Mouse (Mus musculus) liver, adult (tissue): ENCODE data around the gene Kctd7.
A peak's percentile ranks its signal among the peaks of the same experiment; 100 is the strongest.

Experiments
- GATA4 ChIP-seq: IDR thresholded peaks from 2 replicates; pipeline ENCODE4 v1.6.1; 2014; ENCODE audit warnings: mild to moderate bottlenecking, low read length; ENCODE audit not compliant: insufficient replicate concordance

Kctd7 gene

DNA sequence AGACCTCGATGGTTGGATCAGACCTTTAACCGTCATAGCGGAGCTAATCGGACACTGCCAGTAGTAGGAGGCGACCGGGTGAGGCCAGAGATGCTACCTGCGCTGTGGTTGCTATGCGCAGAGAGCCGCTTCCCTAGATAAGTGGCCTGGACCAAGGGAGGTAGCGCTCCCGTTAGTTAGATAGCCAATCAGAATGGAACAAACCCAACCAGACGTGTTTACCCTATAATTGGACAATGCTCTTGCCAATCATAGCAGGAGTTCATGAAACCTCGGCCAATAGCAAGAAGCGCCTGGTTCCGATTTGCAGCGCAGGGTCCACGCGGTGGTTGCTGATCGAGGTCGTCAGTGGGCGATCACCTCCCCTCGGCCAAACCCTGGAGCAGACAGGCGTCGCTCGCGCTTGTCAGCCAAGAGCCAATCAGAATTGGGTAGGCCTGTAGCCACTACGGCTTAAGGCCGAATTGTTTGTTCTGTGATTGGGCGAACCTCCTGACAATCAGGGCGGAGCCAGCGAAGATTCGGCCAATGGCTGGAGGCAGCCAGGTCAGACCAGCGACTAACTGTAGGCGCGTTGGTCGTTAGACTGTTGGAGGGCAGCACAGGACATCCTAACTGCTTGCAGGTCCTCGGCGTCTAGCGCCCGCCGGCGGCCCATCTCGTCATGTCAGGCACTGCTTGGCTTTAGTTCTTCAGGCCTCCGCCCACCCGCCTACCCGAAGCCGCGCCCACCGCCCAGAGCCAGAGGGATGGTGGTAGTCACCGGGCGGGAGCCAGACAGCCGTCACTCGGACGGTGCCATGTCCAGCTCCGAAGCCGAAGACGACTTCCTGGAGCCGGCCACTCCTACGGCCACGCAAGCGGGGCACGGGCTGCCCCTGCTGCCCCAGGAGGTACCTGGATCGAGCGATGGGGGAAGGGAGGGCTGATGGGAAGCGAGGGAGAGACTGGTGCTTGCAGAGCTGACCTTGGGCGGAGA is at the start of gene Kctd7:
Kctd7 (plus strand) TSS at position 528 of the 979 bp plus-strand sequence.
- peak; percentile 45; the same call in 1 of the 2 replicates for TF ChIP-seq GATA4

DNA sequence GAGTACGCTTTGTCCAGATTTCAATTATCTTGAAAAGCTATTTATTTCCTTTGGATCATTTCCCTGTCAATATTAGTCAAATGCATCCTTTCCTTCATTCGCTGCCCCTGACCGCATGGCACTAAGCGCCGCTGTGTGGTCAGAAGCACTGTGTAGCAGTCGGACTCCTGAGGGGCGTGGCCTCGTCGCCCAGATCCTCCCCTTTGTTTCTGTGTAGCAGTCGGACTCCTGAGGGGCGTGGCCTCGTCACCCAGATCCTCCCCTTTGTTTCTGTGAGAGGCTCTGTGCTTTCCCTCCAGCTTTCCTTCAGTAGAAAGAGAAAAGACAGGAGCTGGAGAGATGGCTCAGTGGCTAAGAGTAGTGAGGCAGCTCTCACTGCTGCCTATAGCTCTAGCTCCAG is 47.9 kb upstream of the Kctd7 start:
- TF ChIP-seq GATA4 = no peak

DNA sequence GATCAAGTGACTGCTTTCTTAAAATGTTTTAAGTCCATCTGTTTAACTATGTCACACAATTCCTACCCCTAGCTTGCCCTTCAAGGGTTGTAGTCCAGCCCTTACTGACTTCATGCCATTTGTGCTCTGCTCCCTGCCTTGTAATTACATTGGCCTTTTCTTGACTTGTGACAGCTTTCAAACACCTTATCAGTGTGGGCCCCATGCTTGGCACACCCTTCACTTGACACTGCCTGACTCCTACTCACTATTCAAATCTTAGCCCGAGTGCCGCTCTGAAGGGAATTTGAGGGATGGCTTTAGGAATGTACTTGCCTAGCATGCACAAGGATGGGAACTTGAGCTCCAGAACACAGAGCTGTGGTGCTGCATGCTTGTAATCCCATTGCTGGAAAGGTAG is 46.8 kb upstream of the Kctd7 start:
- TF ChIP-seq GATA4 = no peak

DNA sequence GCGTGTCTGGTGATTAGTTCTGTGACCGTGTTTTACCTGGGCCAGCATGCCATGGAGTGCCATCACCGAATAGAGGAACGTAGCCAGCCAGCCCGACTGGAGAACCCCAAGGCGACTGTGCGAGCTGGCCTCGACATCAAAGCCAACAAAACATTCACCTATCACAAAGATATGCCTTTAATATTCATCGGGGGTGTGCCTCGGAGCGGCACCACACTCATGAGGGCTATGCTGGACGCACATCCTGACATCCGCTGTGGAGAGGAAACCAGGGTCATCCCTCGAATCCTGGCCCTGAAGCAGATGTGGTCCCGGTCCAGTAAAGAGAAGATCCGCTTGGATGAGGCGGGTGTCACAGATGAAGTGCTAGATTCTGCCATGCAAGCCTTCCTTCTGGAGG is 42.9 kb upstream of the Kctd7 start:
- no peak for TF ChIP-seq GATA4

DNA sequence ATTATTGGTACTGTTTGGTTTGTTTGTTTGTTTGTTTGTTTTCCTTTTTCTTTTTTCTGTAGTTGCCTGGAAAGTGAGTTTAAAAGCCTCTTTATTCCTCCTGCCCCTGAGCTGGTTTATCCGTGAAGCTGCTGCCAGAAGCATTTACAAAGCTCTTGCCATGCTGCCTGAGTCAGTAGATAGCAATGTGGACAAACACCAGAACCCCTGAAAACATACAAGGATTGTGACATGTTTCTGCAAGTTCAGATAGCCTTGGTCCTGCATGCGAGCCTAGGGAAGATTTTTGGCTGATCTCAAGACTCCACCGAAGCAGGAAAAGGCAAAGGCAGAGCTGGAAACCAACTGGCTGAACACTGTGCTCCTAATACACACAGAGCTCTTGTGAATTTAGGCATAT is 35.3 kb upstream of the Kctd7 start:
- TF ChIP-seq GATA4 = no peak

DNA sequence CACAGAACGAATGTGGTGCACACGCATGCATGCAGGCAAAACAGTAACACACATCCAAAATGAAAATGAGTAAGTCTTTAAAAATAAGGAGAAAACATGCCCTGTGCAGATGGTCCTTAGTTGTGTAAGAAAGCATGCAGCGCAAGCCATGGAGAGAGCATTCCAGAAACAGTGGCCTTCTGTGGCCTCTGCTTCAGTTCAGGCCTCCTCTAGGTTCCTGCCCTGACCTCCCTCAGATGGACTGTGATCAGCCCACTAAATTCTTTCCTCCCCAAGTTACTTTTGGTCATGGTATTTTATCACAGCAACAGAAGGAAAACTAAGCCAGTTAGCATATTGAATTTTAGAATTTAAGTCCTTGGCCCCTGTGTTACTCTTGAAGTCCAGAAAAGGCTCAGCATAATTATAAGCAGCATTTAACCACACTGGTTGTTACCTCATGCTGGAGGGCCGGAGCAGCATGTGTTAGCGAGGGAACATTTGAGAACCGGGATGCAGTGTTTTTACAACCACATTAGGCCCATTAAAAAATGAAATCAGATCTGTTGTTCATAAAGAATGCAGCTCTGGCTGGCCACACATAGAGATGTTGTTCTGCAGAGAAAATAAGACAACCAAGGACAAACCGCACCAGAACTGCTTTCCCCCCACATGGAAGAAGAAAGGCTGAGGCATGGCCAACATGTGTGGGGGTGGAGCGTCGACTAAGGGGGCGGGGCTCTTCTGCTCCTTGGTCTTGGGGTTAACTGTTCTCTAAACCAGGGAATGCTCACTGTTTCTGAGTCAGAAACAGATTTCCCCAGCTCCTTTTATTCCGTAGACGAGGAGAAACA is 33.8 kb upstream of the Kctd7 start:
- TF ChIP-seq GATA4 = no peak

DNA sequence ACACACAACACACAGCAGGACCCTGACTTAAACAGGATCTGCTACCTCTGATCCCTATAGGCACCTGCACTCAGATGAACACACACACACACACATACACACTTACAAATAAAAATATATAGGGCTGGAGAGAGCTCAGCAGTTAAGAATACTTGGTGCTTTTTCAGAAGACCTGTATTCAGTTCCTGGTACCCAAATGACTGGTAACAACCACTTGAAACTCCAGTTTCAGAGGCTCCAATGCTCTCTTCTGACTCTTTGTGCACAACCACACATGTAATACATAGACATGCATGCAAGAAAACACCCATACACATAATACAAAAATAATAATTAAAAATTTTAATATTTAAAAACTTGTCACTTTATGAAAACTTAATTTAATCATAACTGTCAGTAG is 32.0 kb upstream of the Kctd7 start:
- TF ChIP-seq GATA4 = no peak

DNA sequence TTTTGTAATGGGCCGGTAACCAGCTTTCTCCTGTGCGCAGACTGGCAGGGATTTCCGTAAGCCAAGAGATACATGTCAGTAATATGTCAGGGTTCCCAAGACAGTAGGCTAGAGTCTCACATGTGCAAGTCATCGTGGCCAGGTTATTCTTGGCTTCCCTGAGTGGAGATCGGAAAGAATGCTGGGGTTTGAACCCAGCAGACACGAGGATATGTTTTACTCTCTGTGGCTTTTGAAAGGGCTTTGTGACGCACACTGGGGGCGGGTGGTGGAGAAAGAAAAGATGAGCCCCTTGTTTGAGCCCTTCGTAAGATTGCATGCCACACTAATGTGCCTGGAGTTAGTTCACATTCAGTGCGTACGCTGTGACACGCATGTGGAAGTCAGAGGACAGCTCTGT is 28.5 kb upstream of the Kctd7 start:
- TF ChIP-seq GATA4 = no peak

DNA sequence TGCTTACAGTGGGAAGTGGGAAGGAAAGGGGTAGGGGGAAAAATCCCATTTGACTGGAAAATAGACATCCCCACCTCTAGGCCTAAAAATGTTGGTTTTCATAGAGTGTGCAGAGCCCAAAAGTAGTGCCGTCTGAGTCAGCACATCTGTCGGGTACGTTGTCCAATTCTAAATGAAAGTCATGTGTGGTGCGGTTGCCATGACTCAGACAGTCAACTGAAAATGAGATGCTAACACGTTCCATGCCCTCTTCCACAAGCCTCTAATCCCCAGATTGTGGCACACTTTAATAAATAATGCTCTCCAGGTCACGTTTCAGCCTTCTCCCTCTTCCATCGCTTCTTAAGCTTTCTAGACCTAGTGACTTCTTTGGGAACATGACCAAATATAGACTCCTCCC is 27.8 kb upstream of the Kctd7 start:
- TF ChIP-seq GATA4 = no peak

DNA sequence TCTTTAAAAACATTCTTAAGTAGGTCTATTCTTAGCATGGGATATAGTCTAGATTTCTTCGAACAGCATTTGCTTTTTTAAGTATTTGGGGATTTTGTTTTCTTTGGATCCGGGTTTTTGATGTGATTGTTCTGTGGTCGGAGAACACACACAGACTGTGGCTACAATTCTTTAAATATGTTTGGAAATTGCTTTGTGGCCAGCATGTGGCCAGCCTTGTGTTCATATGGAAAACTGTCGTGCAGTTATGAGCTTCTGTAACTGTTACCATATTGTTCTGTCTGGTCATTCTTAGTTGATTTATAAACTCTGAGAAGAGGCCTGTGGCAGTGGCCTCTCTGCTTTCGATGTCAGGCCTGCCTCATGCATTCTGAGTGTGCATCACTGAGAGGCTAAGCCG is 26.7 kb upstream of the Kctd7 start:
- TF ChIP-seq GATA4 = no peak

DNA sequence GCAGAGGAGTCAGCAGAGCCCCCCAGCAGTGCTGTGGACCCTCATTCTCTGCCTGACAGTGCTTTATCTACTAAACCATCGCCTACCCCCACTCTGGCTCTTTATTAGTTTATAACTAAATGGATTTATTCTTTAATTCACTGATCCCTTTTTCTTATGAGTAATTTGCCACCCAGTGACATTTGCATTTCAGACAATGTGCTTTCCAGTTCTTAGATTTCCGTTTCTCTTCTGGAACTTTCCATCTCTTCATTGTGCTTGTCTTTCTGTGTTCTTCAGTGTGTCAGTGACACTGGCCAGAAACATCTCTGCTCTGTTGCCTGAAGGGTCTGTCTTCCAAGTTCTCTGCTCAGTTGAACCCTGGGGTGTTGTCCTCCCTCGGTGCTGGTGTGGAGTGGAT is 25.4 kb upstream of the Kctd7 start:
- TF ChIP-seq GATA4 = no peak

DNA sequence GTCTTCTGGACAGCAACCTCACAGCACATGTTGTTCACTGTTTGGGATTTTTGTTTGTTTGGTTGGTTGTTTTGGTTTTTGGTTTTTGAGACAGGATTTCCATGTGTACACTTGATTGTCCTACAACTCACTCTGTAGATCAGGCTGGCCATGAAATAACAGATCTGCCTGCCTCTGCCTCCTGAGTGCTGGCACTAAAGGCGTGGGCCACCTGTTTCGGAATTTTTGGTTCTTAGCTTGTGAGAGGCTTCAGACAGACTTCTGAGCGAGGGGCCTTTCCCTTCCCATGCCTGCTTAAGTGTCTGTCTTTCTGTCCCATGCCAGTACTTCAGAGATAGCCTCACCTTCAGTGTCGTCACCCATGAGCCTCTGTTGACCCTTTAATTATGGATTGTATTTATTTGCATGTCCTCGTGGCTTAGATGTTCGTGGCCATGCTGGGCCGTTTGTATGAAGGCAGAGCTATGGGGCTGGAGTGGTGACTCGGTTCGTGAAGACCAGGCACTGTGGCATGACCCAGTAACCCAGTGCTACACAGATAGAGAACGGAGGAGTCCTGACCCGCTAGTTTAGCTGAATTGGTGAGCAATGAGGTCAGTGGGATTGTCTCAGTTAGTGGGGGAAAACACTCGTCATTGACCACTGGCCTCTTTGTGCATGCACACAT is 24.5 kb upstream of the Kctd7 start:
- no peak for TF ChIP-seq GATA4

DNA sequence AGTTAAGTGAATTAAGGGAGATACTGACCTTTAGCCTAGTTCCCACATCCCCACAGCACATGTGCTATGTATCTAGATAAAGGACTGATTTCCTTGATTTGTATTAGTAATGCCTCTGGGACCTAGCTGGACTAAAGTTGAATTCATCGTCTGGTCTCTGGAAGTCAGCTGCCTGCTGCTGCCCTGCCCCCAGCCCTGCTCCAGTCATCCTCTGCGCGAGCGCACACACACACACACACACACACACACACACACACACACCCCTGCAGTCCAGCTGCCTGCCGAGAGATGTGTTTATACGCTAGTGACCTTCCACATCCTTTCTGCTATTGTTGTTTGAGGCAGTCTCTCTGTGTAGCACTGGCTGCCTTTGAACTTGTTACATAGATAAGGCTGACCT is 23.8 kb upstream of the Kctd7 start:
- no peak for TF ChIP-seq GATA4

DNA sequence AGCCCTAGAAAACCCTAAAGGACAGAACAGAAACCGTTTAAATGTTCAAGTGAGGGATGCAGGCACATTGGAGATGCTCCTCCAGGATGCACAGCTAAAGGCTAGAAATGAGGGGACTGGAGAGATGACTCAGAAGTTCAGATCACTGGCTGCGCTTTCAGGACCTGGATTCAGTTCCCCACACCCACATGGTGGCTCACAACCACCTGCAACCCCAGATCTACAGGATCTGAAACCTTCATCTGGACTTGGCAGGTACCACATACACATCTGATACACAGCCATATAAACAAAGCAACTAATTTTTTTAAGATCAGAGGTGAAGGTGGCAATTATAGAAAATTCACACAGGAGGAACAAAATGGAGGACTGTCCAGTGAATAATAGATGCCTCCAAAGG is 22.3 kb upstream of the Kctd7 start:
- TF ChIP-seq GATA4 = no peak

DNA sequence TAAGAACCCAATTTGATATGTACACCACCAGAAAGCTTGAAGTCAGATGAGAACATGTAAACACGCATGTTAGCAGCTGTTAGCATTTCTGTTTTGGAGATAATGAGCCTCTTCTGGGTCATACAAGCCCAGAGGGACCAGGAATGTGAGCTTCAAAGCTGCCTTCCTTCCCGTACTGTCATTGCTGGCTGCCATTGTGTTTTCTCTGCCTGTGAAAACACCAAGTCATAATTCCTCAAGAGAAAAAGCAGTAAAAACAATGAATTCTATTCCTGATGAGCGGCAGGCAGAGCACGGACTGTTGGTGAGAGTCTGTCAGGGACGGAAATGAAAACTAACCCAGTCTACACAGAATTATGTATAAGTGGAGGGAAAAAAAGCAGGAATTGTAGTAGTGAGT is 20.4 kb upstream of the Kctd7 start:
- no peak for TF ChIP-seq GATA4
